Mouse (Mus musculus) kidney, adult 2 months (tissue): ENCODE measurements at regions not wholly inside any gene's neighbourhood (a gene's known extent, or its start where the extent isn't known, plus 50 kb on each side); places are given as distances from the start of the nearest gene placed in this dataset.

Experiments used
- CTCF ChIP-seq: fragments of 200-500 bp; conservative IDR thresholded peaks from 2 replicates; pipeline ENCODE4 v1.5.1; 2011; ENCODE audit warnings: low read depth, mild to moderate bottlenecking, control low read depth, low read length, moderate library complexity, mixed read lengths; ENCODE audit not compliant: insufficient read depth, insufficient read length
- POLR2A ChIP-seq: fragments of 200-500 bp; IDR thresholded peaks from one replicate; pipeline ENCODE4 v1.6.1; 2011; ENCODE audit warnings: low read depth, low read length, control low read depth

DNA sequence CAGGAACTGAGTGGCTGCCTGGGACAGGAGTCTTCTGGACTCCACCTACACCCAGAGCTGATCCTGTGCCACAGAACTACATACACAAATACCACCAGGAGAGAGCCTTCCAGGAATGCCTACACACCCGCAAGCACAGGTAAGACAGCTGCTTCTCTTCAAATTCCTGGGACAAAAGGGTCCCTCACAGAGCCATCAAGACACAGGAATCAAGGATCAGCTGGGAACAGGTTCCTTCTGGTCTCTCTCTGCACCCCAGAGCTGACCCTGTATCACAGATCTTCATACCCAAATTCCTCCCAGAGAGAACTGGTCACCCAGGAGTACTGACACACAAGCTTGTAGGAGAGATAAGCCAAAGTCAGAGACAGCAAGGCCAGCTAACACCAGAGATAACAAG, 125.5 kb upstream of the Ptprk start:
- TF ChIP-seq POLR2A (no peak), CTCF (no peak)
